Mouse (Mus musculus) kidney, postnatal 10 days (tissue): ENCODE measurements at regions not wholly inside any gene's neighbourhood (a gene's known extent, or its start where the extent isn't known, plus 50 kb on each side); places are given as distances from the start of the nearest gene placed in this dataset.

Experiments used
- DNase-seq: peaks from one replicate; pipeline ENCODE4 v3.0.0; 2021; ENCODE audit warnings: mixed read lengths

GRCm38 (mm10) chr13:84565644-84566532 lies 343.8 kb downstream of the Tmem161b start:
- DNase-seq, result no peak

DNA sequence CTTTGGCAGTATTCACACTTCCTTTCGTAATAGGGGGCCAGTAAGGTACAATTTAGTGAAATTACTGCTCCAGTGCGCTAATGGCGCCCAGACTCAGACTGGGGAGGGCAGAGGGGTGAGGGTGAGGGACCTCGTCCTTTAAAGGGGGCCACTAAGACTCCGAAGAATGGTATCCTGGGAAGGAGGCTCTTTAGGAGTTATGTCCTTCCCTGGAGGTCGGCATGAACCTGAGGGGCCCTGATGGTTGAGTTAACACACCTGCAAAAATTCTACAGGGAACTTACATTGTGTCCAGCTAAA lies 344.4 kb downstream of the Tmem161b start:
- no peak for DNase-seq

- no peak for DNase-seq
These were observed 347.3 kb downstream of the Tmem161b start for GRCm38 (mm10) chr13:84569371-84569770.

GRCm38 (mm10) chr13:84570206-84570605 lies 348.1 kb downstream of the Tmem161b start:
- DNase-seq, result no peak

GRCm38 (mm10) chr13:84570984-84571844 lies 349.1 kb downstream of the Tmem161b start:
- DNase-seq, result no peak

- DNase-seq, result no peak
These were observed 349.7 kb downstream of the Tmem161b start for GRCm38 (mm10) chr13:84571845-84572193.

DNA sequence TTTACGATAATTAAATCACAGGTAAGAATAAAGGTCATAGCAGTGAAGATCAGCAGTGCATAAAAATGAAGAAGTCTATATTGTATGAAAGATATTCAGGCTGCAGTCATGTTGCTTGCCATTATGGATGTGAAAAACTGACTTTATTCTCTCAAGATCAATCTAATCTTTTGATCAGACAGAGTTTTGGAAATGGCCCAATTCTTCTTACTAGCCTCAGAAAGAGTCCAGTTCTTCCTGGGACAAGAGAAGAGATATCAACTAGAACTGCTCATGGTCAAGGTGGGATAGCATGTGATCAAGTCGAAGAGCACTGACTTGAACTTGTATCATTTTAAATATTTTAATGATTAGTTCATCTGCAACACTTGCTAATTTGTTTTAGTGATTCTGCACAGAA lies 350.1 kb downstream of the Tmem161b start:
- DNase-seq, result no peak

- no peak for DNase-seq
These were observed 374.6 kb downstream of the Tmem161b start for GRCm38 (mm10) chr13:84596585-84597142.

DNA sequence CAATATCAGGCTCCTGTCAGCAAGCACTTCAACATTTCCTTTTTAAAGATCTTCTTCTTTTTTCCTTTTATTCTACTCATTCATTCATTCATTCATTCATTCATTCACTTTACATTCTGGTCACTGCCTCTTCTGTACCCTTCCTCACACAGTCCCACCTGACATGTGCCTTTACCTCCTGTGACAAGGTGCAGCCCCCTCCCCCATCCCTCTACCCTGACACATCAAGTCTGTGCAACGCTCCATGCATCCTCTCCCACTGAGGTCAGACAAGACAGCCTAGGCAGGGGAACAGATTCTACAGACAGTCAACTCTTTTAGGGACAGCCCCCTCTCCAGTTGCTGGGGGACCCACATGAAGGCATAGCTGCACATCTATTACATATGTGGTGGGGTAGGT lies 380.5 kb downstream of the Tmem161b start:
- DNase-seq, result no peak

- DNase-seq, result no peak
These were observed 390.4 kb downstream of the Tmem161b start for GRCm38 (mm10) chr13:84612497-84612896.

GRCm38 (mm10) chr13:84613004-84613403 lies 390.9 kb downstream of the Tmem161b start:
- DNase-seq, result no peak

DNA sequence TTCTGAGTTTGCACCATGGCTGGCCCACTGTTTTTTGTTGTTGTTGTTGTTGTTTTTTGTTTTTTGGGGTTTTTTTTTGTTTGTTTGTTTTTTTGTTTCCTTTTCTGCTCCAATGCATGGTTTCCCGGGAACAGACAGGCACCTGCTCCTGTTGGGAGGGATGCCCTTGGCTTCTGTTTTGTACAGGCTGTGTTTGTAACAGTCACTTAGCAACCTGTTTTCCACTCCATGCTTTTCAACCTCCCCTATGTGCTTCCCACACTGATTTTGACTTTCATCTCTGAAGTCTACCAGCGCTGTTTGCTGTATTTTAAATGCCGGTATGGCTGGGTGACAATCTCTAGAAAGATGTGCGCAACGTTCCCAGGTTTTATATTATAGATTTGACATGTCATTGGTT lies 402.6 kb downstream of the Tmem161b start:
- no peak for DNase-seq

- no peak for DNase-seq
These were observed 403.4 kb downstream of the Tmem161b start for GRCm38 (mm10) chr13:84625527-84625926.

DNA sequence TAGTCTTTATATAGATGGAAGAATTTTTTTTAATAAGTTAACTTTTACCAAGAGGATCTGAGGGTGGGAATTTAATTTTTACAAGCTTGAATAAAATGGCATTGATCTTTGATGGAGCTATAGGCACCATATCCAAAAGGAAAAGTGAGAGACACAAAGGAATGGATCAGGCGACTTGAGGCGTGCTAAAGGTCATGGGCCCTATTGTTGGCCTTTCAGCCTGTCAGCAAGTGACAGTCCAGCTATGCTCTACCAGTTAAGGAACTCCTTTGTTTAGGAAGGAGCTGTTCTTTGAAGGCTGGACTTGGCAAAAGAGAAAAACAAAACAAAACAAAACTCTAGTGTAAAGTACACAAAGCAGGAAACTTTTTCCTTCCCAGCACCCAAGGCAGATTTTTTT lies 403.8 kb downstream of the Tmem161b start:
- no peak for DNase-seq

DNA sequence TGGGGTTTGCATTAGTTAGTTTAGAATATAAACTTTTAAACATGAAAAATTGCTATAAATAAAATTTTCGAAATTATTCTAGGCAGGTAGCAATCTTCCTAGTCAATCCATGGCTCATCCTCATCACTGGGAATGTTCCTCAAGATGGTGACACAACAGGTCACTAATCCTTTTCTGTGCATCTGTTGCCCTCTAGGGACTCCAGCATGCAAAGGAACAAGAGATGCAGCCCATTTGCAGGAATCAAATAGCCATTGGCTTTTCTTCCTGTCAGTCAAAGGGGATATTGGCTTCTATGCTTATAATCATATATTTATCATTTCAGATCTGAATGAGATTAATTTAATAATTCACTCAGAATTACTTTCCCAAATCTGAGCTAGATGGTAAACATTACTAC lies 404.3 kb downstream of the Tmem161b start:
- no peak for DNase-seq

GRCm38 (mm10) chr13:84630686-84631085 lies 408.6 kb downstream of the Tmem161b start:
- no peak for DNase-seq

DNA sequence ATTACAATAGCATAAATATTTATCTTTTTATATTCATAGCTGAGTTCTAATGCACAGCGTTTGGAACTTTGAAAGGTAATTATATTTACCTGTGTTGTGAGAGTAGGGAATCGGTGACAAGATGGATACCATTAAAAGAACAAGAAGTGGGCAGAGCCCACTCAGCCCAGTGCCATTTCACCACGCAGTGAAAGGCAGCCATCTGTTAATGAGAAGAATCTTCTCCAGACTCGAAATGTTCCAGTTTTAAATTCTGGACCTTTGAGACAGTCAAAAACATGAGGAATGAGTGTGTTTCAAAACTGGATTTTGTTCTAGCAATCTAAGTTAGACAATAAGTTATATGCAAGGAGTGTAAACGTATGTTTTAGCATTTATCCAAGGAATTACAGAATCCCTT lies 410.4 kb downstream of the Tmem161b start:
- no peak for DNase-seq

- DNase-seq, result no peak
These were observed 414.7 kb downstream of the Tmem161b start for GRCm38 (mm10) chr13:84636831-84637230.

- DNase-seq, result peak; percentile 4
These were observed 415.5 kb downstream of the Tmem161b start for GRCm38 (mm10) chr13:84637606-84638005.

DNA sequence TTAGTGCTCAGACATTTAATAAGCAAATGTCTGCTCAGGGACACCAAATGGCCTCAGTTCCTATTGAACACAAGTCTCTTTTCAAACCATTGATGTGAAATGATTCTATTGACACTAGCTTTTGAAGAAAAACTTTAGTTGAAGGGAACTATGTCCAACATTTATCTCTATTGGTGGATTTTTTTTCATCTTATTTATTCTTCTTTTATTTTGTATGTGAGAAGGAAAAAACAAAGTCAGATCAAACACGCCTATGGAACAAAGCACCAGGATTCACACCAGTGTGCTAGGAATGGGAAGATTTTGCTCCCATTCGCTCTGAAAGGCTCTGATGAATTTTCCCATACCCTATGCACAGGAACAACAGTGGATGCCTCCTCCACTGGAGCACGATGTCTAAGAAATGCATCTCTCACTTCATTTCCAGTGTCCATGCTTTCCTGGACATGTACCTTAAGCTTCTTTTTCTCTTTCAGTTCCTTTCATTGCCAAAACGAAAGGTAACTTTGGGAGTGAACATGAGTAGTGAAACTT lies 416.4 kb downstream of the Tmem161b start:
- DNase-seq, result no peak

- DNase-seq, result no peak
These were observed 417.3 kb downstream of the Tmem161b start for GRCm38 (mm10) chr13:84639087-84640022.

GRCm38 (mm10) chr13:84644024-84644423 lies 421.9 kb downstream of the Tmem161b start:
- DNase-seq, result no peak
